Mouse (Mus musculus) cortical plate, adult 2 months (tissue): Measurements from ENCODE around the gene Med20.

Source experiments
- CTCF ChIP-seq: fragments of 200-500 bp; IDR thresholded peaks from 2 replicates; pipeline ENCODE4 v1.5.1; 2011; ENCODE audit warnings: mild to moderate bottlenecking, control low read depth, low read length; ENCODE audit not compliant: insufficient read depth; ENCODE audit errors: extremely low read depth
- POLR2A ChIP-seq: fragments of 200-500 bp; IDR thresholded peaks from 2 replicates; pipeline ENCODE4 v1.6.1; 2011; ENCODE audit warnings: mild to moderate bottlenecking, low read length, control low read depth; ENCODE audit not compliant: insufficient read depth; ENCODE audit errors: extremely low read depth

- no peak for TF ChIP-seq CTCF
- no peak for TF ChIP-seq POLR2A
Measured at GRCm38 (mm10) chr17:47626031-47626430, 14.6 kb downstream of the Med20 start.
